Mouse (Mus musculus): ENCODE data around the gene Crtc1.

The Crtc1 gene

GRCm38 (mm10) chr8:70431213-70431612 is 8.2 kb downstream of the Crtc1 start:
- in situ Hi-C loops (cut with MboI; ENCODE audit: unreplicated experiment in 2 of 2) = no loop called here

- in situ Hi-C loops (cut with MboI; ENCODE audit: unreplicated experiment in 2 of 2) = no loop called here
Observed at GRCm38 (mm10) chr8:70426300-70426907, 13.0 kb downstream of the Crtc1 start.

- in situ Hi-C loops (cut with MboI; ENCODE audit: unreplicated experiment in 2 of 2) = no loop called here
Observed at GRCm38 (mm10) chr8:70422722-70423121, 16.7 kb downstream of the Crtc1 start.

- in situ Hi-C loops (cut with MboI; ENCODE audit: unreplicated experiment in 2 of 2) = no loop called here
Observed at GRCm38 (mm10) chr8:70421349-70422104, 17.9 kb downstream of the Crtc1 start.

- in situ Hi-C loops (cut with MboI; ENCODE audit: unreplicated experiment in 2 of 2) = loop anchor here in 1 of 2 experiments (5.0 to 10.0 kb wide), 2 partner anchors 87 to 165 kb away; partner anchors contain the start of gene Rex1bd
Observed at GRCm38 (mm10) chr8:70419879-70420643, 19.3 kb downstream of the Crtc1 start.

GRCm38 (mm10) chr8:70418954-70419353 is 20.4 kb downstream of the Crtc1 start:
- in situ Hi-C loops (cut with MboI; ENCODE audit: unreplicated experiment in 2 of 2) = loop anchor here in 1 of 2 experiments (5.0 to 10.0 kb wide), 2 partner anchors 88 to 166 kb away; partner anchors contain the start of gene Rex1bd

- in situ Hi-C loops (cut with MboI; ENCODE audit: unreplicated experiment in 2 of 2) = loop anchor here in 1 of 2 experiments (5.0 to 10.0 kb wide), 2 partner anchors 89 to 167 kb away; partner anchors contain the start of gene Rex1bd
Observed at GRCm38 (mm10) chr8:70417914-70418313, 21.5 kb downstream of the Crtc1 start.

GRCm38 (mm10) chr8:70416941-70417340 is 22.4 kb downstream of the Crtc1 start:
- in situ Hi-C loops (cut with MboI; ENCODE audit: unreplicated experiment in 2 of 2) = loop anchor here in 1 of 2 experiments (5.0 to 10.0 kb wide), 2 partner anchors 90 to 168 kb away; partner anchors contain the start of gene Rex1bd

- in situ Hi-C loops (cut with MboI; ENCODE audit: unreplicated experiment in 2 of 2) = loop anchor here in 1 of 2 experiments (5.0 to 10.0 kb wide), 2 partner anchors 92 to 169 kb away; partner anchors contain the start of gene Rex1bd
Observed at GRCm38 (mm10) chr8:70415540-70416451, 23.6 kb downstream of the Crtc1 start.

GRCm38 (mm10) chr8:70414310-70414946 is 25.0 kb downstream of the Crtc1 start:
- in situ Hi-C loops (cut with MboI; ENCODE audit: unreplicated experiment in 2 of 2) = loop anchor here (5.0 to 10.0 kb wide), 2 partner anchors 88 to 170 kb away; no protein-coding TSS in a partner anchor

GRCm38 (mm10) chr8:70410281-70410680 is 29.1 kb downstream of the Crtc1 start:
- in situ Hi-C loops (cut with MboI; ENCODE audit: unreplicated experiment in 2 of 2) = loop anchor here (5.0 to 10.0 kb wide), 2 partner anchors 92 to 175 kb away; no protein-coding TSS in a partner anchor

GRCm38 (mm10) chr8:70409455-70409871 is 29.9 kb downstream of the Crtc1 start:
- in situ Hi-C loops (cut with MboI; ENCODE audit: unreplicated experiment in 2 of 2) = no loop called here

GRCm38 (mm10) chr8:70409019-70409418 is 30.4 kb downstream of the Crtc1 start:
- in situ Hi-C loops (cut with MboI; ENCODE audit: unreplicated experiment in 2 of 2) = no loop called here

GRCm38 (mm10) chr8:70408301-70408700 is 31.1 kb downstream of the Crtc1 start:
- in situ Hi-C loops (cut with MboI; ENCODE audit: unreplicated experiment in 2 of 2) = no loop called here

- in situ Hi-C loops (cut with MboI; ENCODE audit: unreplicated experiment in 2 of 2) = no loop called here
Observed at GRCm38 (mm10) chr8:70406427-70407069, 32.8 kb downstream of the Crtc1 start.

GRCm38 (mm10) chr8:70405189-70405588 is 34.2 kb downstream of the Crtc1 start:
- in situ Hi-C loops (cut with MboI; ENCODE audit: unreplicated experiment in 2 of 2) = no loop called here

- in situ Hi-C loops (cut with MboI; ENCODE audit: unreplicated experiment in 2 of 2) = no loop called here
Observed at GRCm38 (mm10) chr8:70404212-70404611, 35.2 kb downstream of the Crtc1 start.
